Mouse (Mus musculus) T-helper 2 cell (primary cell): ENCODE measurements around the gene Nostrin.

Experiments
- in situ Hi-C: fragments of 300-600 bp; cut with MboI, MseI; formaldehyde crosslinking; loops from one replicate; pipeline ENCODE4 v1.15.1; 2025; ENCODE audit warnings: high pct_unique_total_duplicates

Gene Nostrin

DNA sequence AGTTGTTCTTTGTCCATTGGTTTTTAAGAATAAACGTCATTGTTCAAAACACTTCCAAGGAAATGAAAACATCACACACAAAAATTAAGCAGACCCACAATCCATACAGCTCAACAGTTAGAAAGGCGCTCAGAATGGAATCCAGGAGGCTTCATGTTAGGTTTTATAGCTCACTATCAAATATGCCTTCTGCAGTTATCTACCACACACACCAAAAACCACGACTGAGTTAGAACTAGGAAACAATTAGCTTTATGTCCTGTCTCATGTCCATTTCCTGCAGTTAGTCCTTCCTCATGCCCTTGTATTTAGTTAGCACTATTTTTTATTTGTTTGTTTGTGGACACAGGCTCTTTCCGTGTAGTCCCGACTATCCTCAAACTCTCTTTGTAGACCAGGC lies 55.5 kb downstream of the Nostrin start:
- in situ Hi-C loops: no loop called here

DNA sequence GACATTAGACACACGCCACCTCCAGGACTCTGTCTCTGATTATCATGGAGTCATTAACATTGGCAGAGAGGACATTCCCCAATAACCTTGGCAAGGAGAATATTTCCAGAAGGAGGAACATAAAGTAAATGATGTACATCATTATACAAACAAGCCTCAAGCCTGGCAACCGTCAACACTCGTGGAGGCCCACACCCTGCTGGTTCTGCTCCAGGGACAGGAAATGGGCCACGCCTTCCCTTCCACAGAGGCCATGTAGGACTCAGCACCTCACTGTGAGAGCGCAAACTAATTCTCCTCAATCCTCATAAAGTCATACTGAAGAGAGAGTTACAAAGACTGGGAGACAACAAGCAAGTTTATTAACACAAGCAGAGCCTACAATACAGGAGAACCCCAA lies 58.0 kb downstream of the Nostrin start:
- in situ Hi-C loops: no loop called here

DNA sequence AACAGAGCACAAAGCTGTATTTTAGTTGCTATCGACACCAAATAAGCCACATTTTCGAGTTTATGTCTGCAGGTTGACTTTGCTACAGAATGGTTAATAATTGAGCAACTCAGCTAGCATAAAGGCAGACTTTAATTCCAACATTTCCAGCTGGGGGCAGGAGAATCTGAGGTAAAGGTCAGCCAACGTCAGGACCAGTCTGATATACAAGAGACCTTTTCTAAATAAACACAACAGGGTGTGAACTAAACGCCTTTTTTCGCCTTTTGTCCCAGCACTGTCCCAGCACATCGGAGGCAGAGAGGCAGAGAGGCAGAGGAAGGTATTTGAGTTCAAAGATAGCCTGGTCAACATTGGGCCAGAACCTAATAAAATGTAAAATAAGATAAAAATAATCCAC lies 69.6 kb downstream of the Nostrin start:
- in situ Hi-C loops: loop anchor here (5.0 kb wide), 1 partner anchor 728 kb away; no protein-coding TSS in a partner anchor

DNA sequence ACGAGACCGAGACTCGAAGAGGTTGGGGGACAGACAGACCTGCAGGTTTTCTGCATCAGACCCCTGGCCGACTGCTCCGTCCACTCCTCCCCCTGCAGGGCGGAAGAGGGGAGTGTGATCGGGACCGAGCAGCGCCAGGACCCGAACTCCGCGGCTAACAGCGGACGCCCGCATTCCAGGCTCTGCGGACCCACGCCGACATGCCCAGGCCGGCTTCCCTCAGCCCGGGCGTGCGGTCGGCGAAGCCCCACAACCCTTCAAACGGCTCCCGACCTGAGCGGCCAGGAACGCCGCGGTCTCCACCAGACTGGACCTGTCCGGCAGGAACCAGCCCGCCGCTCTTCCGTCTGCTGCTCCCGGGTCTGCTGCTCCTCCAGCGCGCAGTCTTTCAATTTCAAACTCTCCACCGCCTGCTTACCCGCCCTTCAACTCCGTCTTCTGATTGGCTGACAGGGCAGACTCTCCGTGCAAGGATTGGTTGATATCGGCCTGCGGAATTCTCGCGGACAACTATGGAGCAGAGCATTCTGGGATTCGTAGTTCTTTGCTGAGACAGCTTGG lies 70.3 kb downstream of the Nostrin start, which contains the start of gene Spc25:
TSS of gene Spc25 (minus strand) at position 404 of the 561 bp plus-strand sequence.
- in situ Hi-C loops: loop anchor here (5.0 kb wide), 1 partner anchor 729 kb away; no protein-coding TSS in a partner anchor

DNA sequence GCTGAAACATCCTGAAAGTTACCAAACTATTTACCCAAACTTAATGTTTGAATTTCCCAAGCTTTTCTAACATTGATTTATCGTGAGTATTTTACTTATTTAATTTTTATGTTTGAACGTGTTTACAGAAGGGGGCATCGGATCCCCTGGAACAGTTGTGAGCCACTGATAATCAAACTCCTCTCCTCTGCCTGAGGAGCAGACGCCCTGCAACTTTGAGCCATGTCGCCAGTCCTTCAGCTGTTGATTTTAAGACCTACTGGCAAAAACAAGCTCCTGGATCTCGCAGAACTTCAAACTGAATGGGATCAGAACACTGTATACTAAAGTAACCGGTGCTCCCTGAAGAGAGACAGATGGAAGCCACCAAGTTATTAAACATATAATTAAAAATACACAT lies 70.9 kb downstream of the Nostrin start:
- in situ Hi-C loops: loop anchor here (5.0 kb wide), 1 partner anchor 729 kb away; no protein-coding TSS in a partner anchor

DNA sequence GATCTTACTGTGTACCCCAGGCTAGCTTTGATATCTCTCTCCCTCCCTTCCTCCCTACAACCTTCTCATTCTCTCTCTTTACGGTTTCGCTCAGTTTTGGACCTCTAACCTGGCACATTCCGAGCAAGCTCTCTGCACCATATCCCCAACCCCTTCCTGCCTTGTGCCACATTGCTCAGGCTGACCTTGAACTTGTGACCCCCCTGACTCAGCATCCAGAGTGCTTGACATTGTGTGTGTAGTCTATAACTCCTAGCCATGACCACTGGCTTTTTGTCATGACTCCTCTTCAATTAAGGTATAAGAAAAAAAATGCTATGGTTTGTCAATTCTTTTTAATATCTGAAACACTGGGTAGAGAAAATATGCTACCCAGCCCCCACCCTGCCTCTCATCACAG lies 74.1 kb downstream of the Nostrin start:
- in situ Hi-C loops: loop anchor here (5.0 kb wide), 1 partner anchor 732 kb away; no protein-coding TSS in a partner anchor

DNA sequence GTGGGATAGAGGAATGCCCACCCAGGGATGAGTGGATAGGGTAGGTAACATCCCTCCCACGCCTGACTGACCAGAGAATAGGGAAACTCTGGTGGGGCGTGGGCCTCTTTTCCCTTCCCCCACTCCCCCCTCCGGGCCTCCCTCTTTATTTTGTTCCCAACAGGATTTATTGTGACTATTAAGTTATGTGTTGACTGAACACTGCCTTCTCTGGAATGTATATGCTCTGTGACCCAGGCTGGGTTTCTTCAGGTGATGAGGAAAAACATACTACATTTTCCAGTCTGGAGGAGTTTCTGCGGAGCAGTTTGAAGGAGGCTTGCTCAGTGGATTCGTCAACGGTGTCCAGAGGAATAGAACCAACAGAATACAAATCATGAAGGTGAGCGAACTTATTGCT lies 75.2 kb downstream of the Nostrin start, which contains the start of gene G6pc2:
TSS of gene G6pc2 (plus strand) at position 301 of the 400 bp plus-strand sequence.
- in situ Hi-C loops: no loop called here

DNA sequence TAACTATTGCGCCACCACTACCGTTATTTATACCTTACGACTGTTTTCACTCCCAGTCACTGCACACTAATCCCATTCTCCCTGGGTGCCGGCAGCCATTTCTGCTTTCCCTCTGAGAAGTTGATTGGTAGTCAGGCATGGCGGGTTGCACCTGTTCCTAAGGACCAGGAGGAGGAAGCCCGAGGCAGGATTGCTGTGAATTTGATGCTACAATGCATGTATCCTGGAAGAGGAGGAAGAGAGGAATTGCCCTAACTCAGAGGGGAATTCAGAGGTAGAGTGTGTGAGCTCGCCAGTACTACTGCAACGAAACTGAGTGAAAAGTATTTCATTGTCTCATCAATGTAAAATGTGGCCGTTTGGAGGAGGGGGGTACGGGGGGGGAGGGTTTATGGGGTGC lies 77.1 kb downstream of the Nostrin start:
- in situ Hi-C loops: no loop called here

DNA sequence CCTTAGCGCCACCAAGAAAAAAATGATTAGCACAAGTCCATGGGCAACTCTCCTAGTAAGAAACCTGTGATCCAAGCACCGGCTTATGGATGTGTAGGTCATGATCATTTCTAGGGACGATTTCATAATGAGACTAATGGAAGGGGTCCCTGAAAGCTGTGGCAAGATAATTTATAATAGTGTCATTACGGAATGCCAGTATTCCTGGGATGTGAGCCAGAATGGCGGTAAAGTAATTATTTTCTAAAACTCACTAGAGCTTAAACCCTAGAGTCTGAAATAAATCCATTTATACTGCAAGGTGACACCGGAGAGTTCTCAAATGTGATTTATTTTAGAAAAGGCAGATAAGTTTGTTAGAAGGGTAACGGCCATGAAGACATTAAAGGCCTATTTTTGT lies 79.6 kb downstream of the Nostrin start:
- in situ Hi-C loops: loop anchor here (5.0 kb wide), 1 partner anchor 78 kb away; the partner anchor contains the start of gene Nostrin

DNA sequence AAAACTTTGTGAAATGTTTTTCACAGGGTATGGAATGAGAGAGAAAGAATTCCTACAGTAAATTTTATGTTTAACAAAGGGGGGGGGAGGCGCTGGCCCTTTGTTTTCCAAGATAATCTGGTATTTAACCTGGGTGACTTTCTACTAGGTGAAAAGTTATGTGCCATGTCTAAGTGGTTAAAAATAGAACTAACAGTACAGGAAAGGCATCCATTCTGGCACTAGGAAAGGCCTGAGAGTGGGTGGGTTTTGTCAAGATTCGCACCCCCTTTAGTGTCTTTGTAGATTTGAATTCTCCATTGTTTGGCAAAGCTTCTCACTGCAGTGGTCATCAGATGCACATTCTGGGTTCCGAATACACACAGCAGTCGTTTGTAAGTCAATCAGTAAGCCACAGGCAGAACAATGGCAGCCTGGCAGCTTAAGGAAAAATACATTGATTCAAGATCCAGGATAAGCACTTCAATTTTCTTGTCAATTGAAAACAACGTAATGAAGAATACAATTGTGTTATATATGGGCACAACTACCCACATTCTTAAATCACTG lies 86.3 kb downstream of the Nostrin start:
- in situ Hi-C loops: no loop called here

DNA sequence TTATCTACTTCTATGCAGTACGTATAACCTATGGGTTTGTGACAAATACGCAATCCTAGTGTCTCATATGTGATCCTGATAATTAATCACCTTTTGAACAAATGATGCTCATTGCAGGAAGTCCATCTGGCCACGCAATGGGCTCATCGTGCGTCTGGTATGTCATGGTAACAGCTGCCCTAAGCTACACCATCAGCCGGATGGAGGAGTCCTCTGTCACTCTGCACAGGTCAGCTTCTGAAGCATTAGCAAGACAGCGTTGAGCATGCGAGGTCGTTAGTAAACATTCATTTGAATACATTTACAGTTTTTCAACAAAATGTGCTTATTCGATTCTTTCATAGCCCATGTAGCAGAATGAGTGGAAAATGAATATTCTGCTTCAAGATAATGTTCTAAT lies 87.2 kb downstream of the Nostrin start:
- in situ Hi-C loops: no loop called here

DNA sequence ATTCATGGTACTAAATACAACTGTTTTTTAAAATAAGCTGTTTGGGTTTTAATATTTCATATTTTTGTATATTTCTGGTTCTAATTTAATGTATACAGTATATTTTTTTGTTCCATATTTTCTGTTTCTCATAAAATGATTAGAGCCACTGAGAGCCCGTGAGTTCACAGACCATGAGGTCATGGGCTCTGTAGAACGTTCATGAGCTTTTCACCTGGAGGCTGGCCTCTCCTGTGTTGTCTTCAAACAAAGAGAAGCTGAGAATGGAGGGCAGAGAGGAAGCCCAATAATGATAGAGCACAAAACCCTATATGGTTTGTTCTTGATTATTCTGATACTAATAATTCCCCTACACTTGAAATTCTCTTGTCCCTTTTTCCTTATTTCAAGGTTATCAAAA lies 89.1 kb downstream of the Nostrin start:
- in situ Hi-C loops: no loop called here

DNA sequence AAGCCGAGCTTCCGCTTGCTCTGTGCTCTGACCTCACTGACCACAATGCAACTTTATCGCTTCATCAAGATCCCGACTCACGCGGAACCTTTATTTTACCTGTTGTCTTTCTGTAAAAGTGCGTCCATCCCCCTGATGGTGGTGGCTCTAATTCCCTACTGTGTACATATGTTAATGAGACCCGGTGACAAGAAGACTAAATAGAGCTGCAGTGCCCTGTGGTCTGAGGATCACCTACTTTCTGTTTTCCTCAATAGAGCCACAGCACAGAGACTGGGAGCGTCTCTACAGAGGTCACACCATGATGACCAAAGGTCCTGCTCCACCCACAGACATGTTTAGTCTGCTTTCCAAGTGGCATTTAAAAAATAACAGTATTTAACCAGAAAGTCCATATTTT lies 91.3 kb downstream of the Nostrin start:
- in situ Hi-C loops: no loop called here

DNA sequence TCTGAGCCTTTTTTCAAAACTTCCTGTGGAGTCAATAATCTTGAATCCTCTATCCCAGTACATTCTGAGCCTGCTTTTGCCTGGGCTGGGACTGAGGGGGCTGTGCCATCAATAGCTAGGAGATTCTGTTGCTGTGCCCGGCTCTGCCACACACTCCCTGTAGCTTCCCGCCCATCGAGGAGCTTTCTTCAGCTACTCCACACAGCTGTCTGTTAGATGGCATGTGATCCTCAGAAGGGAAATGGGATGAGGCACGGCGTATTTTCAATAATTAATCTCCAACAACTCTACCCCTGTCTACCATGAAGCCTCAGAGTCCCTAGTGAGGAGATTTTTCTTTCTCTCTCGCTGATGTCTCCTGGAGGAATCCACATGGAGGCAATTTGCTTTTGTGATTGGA lies 93.0 kb downstream of the Nostrin start:
- in situ Hi-C loops: no loop called here

DNA sequence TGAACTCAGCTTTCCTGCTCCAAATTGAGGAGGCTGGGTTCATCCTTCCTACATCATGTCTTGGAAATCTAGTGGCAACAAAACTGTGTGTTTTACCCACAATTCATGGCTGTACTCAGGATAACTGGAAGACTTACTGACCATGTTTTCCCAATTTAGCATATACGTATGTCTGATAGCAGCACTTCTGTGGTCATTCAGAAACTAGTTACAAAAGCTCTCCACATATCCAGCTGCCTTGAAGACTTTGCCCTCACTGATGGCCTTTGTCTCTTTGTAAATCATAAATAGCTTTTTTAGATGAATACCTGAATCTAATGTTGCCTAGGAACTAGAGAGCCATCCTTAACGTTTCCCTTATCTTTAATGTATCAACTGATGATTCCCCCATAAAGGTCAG lies 94.5 kb downstream of the Nostrin start:
- in situ Hi-C loops: no loop called here

DNA sequence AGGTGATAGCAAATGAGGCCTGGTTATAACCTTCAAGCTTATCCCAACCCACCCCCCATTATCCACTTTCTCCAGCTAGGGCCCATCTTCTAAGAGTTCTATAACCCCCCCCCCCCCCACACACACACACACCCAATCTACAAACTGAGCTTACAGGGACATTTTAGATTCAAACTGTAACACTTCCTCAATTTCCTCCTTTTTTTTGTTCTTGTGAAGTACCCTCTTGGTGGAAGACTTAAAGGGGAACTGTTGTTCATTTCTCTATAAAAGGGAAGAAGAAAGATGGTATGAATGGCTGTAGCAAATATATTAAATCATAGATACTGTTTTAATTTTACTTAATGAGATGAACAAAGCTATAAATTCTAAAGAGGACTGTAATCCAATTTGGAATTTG lies 96.5 kb downstream of the Nostrin start:
- in situ Hi-C loops: no loop called here

DNA sequence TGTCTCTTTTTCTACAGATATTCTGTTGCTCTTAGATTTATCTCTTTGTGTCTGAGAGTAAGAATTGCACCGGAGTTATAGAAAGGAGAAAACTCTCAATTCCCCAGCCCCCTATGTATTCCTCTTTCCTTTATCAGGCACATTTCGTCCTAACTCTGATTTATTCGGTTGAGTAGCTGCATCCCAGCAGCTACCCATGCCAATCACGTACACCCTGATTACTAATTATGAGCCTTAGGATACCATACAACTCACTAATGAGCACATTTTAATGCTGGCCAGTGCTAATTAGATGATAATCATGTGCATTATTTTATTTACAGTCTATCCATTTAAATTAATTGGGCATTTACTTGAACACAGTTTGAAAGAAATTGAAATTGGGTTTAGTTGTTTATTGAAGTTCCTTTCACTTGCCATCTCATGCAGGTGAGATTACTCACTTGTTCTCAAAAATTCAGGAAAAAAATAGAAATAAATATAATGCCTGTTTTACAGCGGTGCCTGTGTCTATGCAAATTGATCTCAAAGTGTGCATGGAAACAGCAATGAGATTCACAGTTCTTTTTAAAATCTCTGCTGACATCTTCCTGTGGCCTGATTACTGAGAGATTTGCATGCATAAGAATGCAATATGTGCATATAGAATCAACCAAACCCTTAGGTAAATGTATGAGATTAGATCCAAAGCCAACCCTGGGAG lies 99.5 kb downstream of the Nostrin start:
- in situ Hi-C loops: no loop called here
